In genomic region chr9:119035836-119036235, GRCm38 (mm10) we compare ENCODE assay signal across 8 mouse cellular contexts. TPM values are rescaled to one million over a fixed set of nuclear protein-coding genes. Genes with fewer than 3 reads are reported as not detected.
DNase-seq lines count a peak whose midpoint lies in the region; ATAC-seq and TF ChIP-seq lines count a peak whose summit lies in the region.

No protein-coding gene starts in this region.

- H3K27me3 ChIP-seq in heart, embryonic 11.5 days (ENCODE audit: control insufficient read depth, insufficient read depth, low read length): no peaks in the 10 kb centered on the region
- no peaks in the 10 kb centered on the region for H3K27me3 ChIP-seq in Patski
- H3K27me3 ChIP-seq in intestine, postnatal 0 days (replicated peaks; ENCODE audit: control insufficient read depth, insufficient read depth, low read length): no peaks in the 10 kb centered on the region

- peaks cover 13% of the 10 kb centered on the region for H3K36me3 ChIP-seq in heart, embryonic 11.5 days (ENCODE audit: control insufficient read depth, insufficient read depth, low read length)
- peaks cover 82% of the 10 kb centered on the region for H3K36me3 ChIP-seq in intestine, postnatal 0 days (ENCODE audit: control insufficient read depth, insufficient read depth)

- no peak overlapping the region for H3K4me2 ChIP-seq in heart, embryonic 11.5 days
- no peak overlapping the region for H3K4me2 ChIP-seq in intestine, postnatal 0 days (replicated peaks; ENCODE audit: low read depth)

- no peak overlapping the region for H3K9ac ChIP-seq in heart, embryonic 11.5 days (ENCODE audit: low read depth, low read length)
- H3K9ac ChIP-seq in intestine, postnatal 0 days (ENCODE audit: low read depth, low read length): no peak overlapping the region

- peak; percentile 99 for DNase-seq in heart, adult 11 months
- peak; percentile 97 for DNase-seq in Patski (ENCODE audit: low read depth, low spot score)
- peak; percentile 81 to 82 for DNase-seq in gastrocnemius, postnatal 36 days
- DNase-seq in kidney, postnatal 14 days: peak; percentile 68

- H3K9me3 ChIP-seq in heart, embryonic 11.5 days (replicated peaks; ENCODE audit: control insufficient read depth, low read length): no peaks in the 10 kb centered on the region
- H3K9me3 ChIP-seq in intestine, postnatal 0 days (ENCODE audit: control insufficient read depth): no peaks in the 10 kb centered on the region

- no peak for TF ChIP-seq CTCF in Patski (IDR thresholded peaks at IDR 0.05)
- no peak for TF ChIP-seq CTCF in intestine, postnatal 0 days (IDR thresholded peaks at IDR 0.05; ENCODE audit: low read depth)

- POLR2A ChIA-PET in Patski (lab: Charles Lee): interaction anchor here (0.5 kb wide), 1 partner anchor 235 kb away, joined by 3 read pairs; no protein-coding TSS in a partner anchor

- CTCF ChIA-PET in Patski (lab: Charles Lee): interaction anchor here (1.0 to 1.8 kb wide), 2 partner anchors 9 to 20 kb away, joined by 4 read pairs; no protein-coding TSS in a partner anchor

- no peak for ATAC-seq in heart, embryonic 11.5 days (replicated peaks; ENCODE audit: insufficient number of reproducible peaks, low FRiP score, low TSS enrichment)
- ATAC-seq in Patski: peak; percentile 94
- no peak for ATAC-seq in frontal cortex, adult (ENCODE audit: low TSS enrichment)
- no peak for ATAC-seq in inflammation-experienced regulatory T-cells, adult 6 months
- ATAC-seq in intestine, postnatal 0 days: no peak

- H3K4me3 ChIP-seq in heart, embryonic 11.5 days (ENCODE audit: low read depth, low read length): no peak overlapping the region
- no peak overlapping the region for H3K4me3 ChIP-seq in intestine, postnatal 0 days (ENCODE audit: low read depth, low read length)

- intact Hi-C loops in gastrocnemius, postnatal 36 days (cut with DNase I): no loop called here

- 57% methylated on average over 7 of the region's 7 CpGs for WGBS in heart, embryonic 11.5 days (ENCODE audit: insufficient replicate concordance)
- 64% methylated on average over 7 of the region's 7 CpGs for WGBS in intestine, postnatal 0 days

- in situ Hi-C loops in Patski (cut with MboI; ENCODE audit: low pct_unique_long_range_greater_than_20kb): no loop called here

- no peak overlapping the region for H3K27ac ChIP-seq in heart, embryonic 11.5 days (ENCODE audit: low read depth, low read length)
- H3K27ac ChIP-seq in intestine, postnatal 0 days (ENCODE audit: low read depth, low read length): no peak overlapping the region

- peaks cover 20% of the 10 kb centered on the region for H3K4me1 ChIP-seq in heart, embryonic 11.5 days (ENCODE audit: control insufficient read depth, insufficient read depth, low read length)
- H3K4me1 ChIP-seq in intestine, postnatal 0 days (replicated peaks; ENCODE audit: control insufficient read depth, insufficient read depth, low read length): no peaks in the 10 kb centered on the region

RNA-seq across cellular contexts. Expression of gene Vill, which starts 16.7 kb away (rescaled TPM):
- 12.3 and 13.5 TPM in 2 replicates for polyA plus RNA-seq in heart, embryonic 11.5 days (2014; fragmentation: Nextera tagmentation; extraction: Ambion mirVana)
- 1.9 TPM for polyA plus RNA-seq in Patski (2021)
- total RNA-seq in gastrocnemius, postnatal 36 days (2021): under 1 TPM; 0.18 to 0.81 TPM
- polyA plus RNA-seq in inflammation-experienced regulatory T-cells, adult 6 months (2017; shearing (Covaris generic)): 10 to 100 TPM; 17.6 to 20.9 (median 17.8) TPM
- polyA plus RNA-seq in intestine, postnatal 0 days (2015; fragmentation: Nextera tagmentation; extraction: Ambion mirVana): 3.6 and 5.1 TPM in 2 replicates

RNA-seq across cellular contexts. Expression of gene Plcd1, which starts 57.5 kb away (rescaled TPM):
- polyA plus RNA-seq in heart, embryonic 11.5 days (2014; fragmentation: Nextera tagmentation; extraction: Ambion mirVana): 18.0 and 18.2 TPM in 2 replicates
- 57.9 TPM for polyA plus RNA-seq in Patski (2021)
- 1 to 10 TPM; 8.2 to 9.0 TPM for total RNA-seq in gastrocnemius, postnatal 36 days (2021)
- polyA plus RNA-seq in inflammation-experienced regulatory T-cells, adult 6 months (2017; shearing (Covaris generic)): 1 to 10 TPM in 2 of 3 experiments, under 1 TPM in 1; 0.34 to 1.9 (median 1.8) TPM
- polyA plus RNA-seq in intestine, postnatal 0 days (2015; fragmentation: Nextera tagmentation; extraction: Ambion mirVana): 6.3 and 6.5 TPM in 2 replicates
